Mouse (Mus musculus): Measurements from ENCODE around the gene Acot11. TPM values are rescaled to one million over a fixed set of nuclear protein-coding genes. Genes with fewer than 3 reads are reported as not detected.

Acot11 gene
- total RNA-seq (2021): 55.2 and 61.6 TPM in 2 replicates
- long read RNA-seq, experiment 1, full-length matches to known transcripts: 12 of 18 reads
- long read RNA-seq, experiment 1, partial matches to known transcripts: 3 of 18 reads
- long read RNA-seq, experiment 1, other reads (novel, unspliced or antisense): 3 of 18 reads
- long read RNA-seq, experiment 2, full-length matches to known transcripts: 18 of 25 reads
- long read RNA-seq, experiment 2, partial matches to known transcripts: 0 of 25 reads
- long read RNA-seq, experiment 2, other reads (novel, unspliced or antisense): 7 of 25 reads

- peak; percentile 85 for DNase-seq
Observed at GRCm38 (mm10) chr4:106804910-106805274, at the start of gene Acot11. TSS of gene Acot11 (minus strand) at chr4:106804998.

DNA sequence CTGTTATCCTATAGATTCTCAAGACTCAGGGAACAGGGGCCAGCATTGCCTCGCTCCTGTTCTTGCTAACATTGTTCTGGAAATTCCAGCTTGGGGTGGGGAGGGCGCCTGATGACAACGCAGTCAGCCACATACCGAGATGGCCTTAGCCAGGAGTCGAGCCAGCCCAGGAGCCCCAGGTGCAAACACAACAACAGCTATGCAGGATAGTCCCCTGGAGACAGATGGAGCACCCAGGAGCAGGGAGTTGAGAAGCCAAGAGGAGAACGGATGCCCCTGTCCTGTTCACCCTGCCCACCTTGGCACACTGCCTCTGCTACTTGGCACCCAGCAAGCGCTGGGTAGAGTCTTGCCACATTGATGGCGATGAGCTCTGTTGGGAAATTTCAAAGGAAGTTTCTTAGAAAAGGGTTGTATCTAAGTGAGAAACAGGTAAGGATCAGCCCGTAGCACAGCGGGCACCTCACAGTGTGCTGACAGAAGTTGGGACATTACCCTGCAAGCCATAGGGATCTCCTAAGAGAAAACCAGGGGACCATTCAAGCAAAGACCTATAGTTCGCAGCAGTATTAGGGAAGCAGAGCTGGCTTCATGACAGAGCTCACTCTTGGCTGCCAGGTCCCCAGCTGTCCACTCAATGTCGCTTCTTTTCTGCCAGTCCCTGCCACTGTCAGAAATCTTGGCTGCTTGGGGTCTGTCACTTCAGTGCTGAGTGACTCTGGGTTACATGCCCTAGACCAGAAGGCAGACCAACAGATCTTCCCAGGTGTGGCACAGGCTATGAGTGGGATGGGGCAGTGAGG lies 43.7 kb upstream of the Acot11 start:
- DNase-seq: peak; percentile 68

- peak; percentile 84 for DNase-seq
Observed at GRCm38 (mm10) chr4:106847591-106848289, 42.9 kb upstream of the Acot11 start.

DNA sequence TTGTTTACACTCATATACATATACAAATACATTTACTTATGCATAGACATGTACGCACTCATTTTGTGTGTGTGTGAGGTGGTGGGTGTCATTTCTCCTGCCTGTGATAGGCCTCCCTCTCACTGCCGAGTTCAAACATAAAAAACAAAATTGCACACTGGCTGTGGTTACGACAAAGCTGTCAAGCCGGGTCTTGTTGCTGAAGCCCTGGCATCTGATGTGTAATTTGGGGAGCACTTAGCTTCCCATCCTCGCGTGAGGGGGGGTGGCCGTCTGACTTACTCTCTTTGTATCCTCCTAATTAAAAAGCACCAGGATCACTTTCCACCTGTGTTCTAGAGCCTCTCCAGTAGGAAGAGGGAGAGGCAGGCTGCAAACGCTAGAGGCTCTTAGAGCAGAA lies 37.8 kb upstream of the Acot11 start:
- DNase-seq: no peak

GRCm38 (mm10) chr4:106841856-106842255 lies 37.1 kb upstream of the Acot11 start:
- no peak for DNase-seq

DNA sequence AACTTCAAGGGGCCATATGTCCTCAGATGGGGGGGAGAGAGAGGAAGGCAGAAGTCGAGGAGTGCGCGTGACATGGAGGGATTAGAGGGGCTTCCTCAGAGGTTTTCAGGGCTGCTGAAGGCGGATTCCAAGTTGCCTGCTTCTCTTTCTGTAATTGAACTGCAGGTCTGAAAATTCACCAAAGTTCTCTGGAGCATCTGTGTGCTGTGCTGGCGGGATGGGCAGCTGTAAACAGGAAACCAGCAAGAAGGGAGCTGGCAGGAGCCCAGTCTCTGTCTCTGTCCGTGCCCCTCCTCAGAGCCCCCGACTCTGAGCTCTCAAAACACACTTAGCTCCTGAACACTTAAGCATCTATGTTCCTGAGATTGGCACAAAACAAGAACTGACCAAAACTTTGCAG lies 36.5 kb upstream of the Acot11 start:
- no peak for DNase-seq

DNA sequence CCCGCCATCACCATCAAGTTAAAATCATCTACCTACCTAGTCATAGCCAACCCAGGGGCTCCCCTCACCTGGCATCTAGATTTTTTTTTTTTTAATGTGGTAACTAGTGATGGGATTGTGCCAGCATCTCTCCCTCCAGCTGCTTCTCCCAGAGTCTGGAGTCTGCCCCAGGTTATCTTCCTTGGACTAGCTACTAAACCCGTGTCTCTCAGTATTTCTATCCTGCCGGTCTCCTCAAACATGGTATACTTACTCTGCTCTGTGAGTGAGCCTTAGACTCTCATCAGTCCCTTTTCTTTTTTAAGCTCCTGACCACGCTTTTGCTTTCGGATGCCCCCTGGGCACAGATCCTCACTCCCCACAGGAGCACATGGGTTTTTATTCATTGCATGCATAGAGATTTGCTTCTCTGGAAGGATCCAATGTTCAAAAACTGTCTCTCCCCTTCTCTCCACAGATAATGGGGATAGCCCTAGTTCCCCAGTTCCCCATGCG lies 35.9 kb upstream of the Acot11 start:
- DNase-seq: no peak

DNA sequence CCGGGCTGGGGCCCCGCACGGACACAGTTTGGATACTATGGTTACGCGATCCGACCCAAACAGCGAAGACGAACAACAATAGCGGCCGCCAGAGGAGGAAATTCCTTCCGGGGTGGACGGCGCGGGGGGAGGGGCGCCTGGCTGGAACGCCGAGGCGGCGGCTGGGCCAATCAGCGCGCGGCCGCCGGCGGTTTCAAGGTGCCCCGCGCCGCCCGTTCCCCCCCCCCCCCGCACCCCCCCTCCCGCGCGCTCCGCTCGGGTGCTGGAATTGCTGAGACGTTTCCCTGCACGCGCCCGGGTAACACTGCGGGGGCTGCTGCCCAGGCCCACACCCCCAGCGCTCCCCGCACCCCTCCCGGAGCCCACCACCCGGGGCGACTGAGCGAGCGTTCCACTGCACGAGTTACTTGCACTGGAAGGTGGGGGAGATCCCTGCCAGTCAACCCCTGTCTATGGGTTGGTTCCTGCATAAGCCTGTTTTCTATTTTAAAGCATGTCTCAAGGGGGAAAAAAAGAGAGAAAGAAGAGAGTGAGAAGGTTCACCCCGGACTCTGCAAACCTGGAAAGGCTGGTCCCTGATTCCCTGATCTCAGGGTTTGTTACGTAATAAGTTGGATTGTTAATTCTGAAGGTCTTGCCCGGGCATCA lies 35.3 kb upstream of the Acot11 start:
- peak; percentile 96 for DNase-seq

- DNase-seq: peak; percentile 53
Observed at GRCm38 (mm10) chr4:106839254-106839834, 34.5 kb upstream of the Acot11 start.

GRCm38 (mm10) chr4:106838548-106839253 lies 33.9 kb upstream of the Acot11 start:
- peak; percentile 99 for DNase-seq

- peak; percentile 82 for DNase-seq
Observed at GRCm38 (mm10) chr4:106837964-106838363, 33.2 kb upstream of the Acot11 start.

DNA sequence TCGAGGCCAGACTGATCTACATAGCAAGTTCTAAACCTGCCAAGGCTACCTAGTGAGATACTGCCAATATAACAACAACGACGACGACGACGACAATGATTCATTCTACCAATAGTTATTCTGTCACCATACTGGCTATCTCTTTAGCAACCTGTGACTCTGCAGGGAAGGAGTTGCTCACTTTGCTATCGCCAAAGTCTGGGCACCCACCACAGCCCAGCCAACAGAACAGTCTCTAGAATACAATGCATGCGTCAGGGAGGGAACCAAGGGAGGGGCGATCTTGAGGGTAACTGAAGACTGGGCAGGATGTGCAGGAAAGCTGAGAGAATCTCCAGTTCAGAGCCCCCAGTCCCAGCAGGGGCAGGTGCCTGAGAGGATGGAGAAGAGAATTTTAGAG lies 32.6 kb upstream of the Acot11 start:
- DNase-seq: peak; percentile 15

DNA sequence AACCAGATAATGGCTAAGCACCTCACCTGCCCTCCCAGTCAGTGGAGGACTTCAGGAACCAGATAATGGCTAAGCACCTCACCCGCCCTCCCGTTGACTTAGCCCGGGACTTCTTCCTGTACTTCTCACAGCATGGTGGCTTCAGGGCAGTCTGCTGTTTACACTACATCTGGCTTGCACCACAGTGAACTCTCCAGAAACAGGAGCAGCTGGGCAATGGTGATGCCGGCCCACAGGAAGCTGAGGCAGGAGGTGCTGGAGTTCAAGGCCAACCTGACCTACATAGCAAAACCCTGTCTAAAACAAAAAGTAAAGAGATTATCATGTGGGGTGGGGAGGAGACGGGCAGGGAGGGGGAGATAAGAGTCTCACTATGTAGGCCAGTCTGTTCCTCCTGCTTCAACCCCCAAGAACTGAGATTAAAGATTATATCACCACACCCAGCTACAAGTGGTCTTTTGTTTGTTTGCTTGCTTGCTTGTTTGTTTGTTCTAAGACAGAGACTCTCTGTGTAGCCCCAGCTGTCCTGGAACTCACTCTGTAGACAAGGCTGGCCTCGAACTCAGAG lies 25.8 kb upstream of the Acot11 start:
- no peak for DNase-seq

GRCm38 (mm10) chr4:106827738-106828361 lies 23.1 kb upstream of the Acot11 start:
- peak; percentile 91 for DNase-seq

DNA sequence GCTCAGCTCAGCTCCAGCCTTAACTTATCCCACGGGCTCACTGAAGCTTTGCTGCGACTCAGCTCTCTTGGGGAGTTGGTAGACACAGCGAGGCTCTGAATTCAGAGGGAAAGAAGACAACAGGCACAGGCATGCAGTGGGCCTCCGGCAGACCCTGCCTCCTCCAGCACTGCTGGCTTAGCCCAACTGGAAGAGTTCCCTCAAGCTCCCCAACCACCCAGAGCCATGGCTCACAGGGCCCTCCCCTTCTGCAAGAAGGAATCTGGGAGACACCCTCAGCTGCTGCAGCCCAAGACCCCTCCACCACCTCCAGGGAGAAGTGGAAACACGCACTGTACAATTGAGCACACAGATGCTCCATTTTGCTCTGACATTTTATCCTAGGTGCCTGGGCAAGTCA lies 20.4 kb upstream of the Acot11 start:
- no peak for DNase-seq

DNA sequence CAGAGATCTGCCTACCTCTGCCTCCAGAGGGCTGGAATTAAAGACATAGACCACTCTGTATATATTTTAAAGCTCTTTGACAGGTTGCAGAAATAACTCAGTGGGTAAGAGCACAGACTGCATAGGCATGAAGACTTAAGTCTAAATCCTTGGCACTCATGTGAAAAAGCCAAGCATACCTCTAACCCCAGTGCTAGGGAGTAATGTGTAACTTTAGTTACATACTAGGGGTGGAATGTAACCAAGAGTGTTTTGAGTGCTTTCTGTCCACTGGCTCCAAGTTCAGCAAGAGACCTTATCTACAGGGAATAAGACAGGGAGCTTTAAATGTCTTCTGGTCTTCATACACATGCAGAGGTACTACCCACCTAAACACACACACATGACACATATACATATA lies 14.6 kb upstream of the Acot11 start:
- no peak for DNase-seq

GRCm38 (mm10) chr4:106818332-106818731 lies 13.5 kb upstream of the Acot11 start:
- DNase-seq: peak; percentile 36

- DNase-seq: peak; percentile 28
Observed at GRCm38 (mm10) chr4:106817017-106817416, 12.2 kb upstream of the Acot11 start.

DNA sequence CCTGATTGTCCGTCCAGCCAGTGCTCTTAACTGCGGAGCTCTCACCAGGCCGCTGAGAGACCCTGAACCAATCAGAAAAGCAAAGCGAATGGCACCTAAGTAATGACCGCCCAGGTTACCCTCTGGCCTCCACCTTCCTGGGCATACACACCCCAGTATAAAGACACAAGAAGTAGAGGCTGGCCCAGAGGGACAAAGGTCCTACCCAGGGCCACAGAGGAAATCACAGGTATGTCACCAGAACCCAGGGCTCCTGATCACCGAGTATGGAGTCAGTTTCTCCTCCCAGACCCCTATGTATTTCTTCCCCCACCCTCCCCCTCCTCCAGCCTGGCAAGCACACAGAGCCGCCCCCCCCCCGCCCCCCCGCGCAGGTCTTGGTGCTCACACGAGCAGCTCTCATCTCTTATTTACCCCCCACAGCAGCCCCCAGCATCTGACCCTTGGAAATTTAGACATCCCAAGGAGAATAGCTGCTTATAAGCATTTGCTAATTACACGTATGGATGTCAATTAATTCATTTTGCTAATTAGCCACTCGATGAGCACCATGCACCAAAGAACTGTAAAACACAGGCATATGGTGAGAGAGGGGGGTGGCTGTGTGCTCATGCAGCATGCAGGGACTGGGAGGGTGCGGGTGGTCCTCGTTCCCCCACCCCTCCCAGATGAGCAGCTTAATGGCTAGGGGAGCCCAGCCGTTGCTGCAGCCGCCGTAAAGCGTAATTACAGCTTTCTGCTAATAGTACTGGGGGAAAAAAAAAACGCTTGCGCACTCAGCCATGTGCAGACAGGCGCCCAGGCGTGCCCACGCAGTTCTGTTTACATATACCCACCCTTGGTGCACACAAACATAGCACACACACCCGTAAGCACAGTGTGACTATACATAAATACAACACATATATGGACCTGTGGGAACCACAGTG lies 10.9 kb upstream of the Acot11 start:
- DNase-seq: no peak
